In the genomic region with DNA sequence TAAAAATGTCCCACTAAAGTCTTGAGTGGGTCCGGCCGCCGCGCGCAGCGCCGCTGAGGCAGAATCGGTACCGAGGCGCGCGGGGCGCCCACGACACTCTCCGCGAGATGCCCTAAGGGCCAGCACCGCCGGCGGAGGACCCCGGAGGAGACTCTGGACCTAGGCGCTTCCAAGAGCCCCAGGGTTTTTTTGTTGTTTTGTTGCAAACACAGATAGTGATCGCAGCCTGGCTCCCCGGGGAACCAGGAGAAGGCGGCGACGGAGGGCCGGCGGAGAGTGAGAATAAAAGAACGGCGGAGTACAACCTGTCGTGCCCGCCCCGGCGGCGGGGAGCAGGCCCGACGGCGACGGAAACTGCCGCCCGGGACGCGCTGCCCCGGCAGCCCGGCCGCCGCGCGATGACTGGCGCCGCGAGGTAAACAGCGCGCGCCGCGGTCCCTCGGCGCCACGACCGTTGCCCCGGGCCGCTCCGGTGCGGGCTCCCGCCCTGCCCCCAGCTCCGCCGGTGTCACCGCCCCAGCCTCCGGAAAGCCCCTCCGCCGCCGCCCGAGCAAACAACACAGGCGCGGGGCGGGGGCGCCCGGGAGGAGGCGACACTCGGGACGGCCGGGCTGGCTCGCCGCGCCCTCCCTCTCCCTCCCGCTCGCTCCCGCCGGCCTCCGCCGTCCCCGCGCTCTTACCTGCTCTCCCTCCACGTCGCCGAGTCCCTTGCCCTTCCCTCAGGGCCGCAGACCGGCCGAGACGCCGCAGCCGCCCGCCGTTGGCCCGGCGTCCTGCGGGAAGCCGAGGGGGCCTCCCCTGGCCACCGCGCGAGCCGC, we compare ENCODE assay signal across 8 mouse cellular contexts. TPM values are rescaled to one million over a fixed set of nuclear protein-coding genes. Genes with fewer than 3 reads are reported as not detected.
DNase-seq lines count a peak whose midpoint lies in the region; ATAC-seq and TF ChIP-seq lines count a peak whose summit lies in the region.

No protein-coding gene starts in this region.

- peak overlapping the region; percentile 86 for H3K4me2 ChIP-seq in embryonic facial prominence, embryonic 12.5 days (replicated peaks)

- CTCF ChIA-PET in Patski (lab: Charles Lee), result interaction anchor here (1.8 kb wide), 1 partner anchor 35 kb away, joined by 3 read pairs; no protein-coding TSS in a partner anchor

- ATAC-seq in Patski, result peak; percentile 13
- ATAC-seq in embryonic facial prominence, embryonic 12.5 days (ENCODE audit: insufficient number of reproducible peaks, insufficient read depth, low FRiP score, low TSS enrichment), result peak; percentile 41
- no peak for ATAC-seq in monocyte, adult 5-6 weeks (replicated peaks; ENCODE audit: insufficient number of reproducible peaks, low FRiP score, low TSS enrichment, poor library complexity, severe bottlenecking)

- peak; percentile 76 for DNase-seq in CD4-positive, CD25-positive, alpha-beta regulatory T cell, adult 2 months (ENCODE audit: low read depth, low spot score)
- DNase-seq in Patski (ENCODE audit: low read depth, low spot score), result no peak
- DNase-seq in heart, postnatal 14 days, result peak; percentile 62 to 71
- peak; percentile 61 to 77 for DNase-seq in kidney, postnatal 4 days
- peak; percentile 54 for DNase-seq in lung, postnatal 14 days
- DNase-seq in right cerebral cortex, postnatal 4 days, result peak; percentile 46

- H3K9ac ChIP-seq in embryonic facial prominence, embryonic 12.5 days, result peak overlapping the region; percentile 88

- H3K4me3 ChIP-seq in embryonic facial prominence, embryonic 12.5 days, result peak overlapping the region; percentile 93

- intact Hi-C loops in heart, postnatal 14 days (cut with DNase I), result no loop called here

- no peak for TF ChIP-seq CTCF in Patski (IDR thresholded peaks at IDR 0.05)

- H3K9me3 ChIP-seq in embryonic facial prominence, embryonic 12.5 days, result no peaks in the 10 kb centered on the region

- in situ Hi-C loops in Patski (cut with MboI; ENCODE audit: low pct_unique_long_range_greater_than_20kb), result loop anchor here (25.0 kb wide), 1 partner anchor 903 kb away; a partner anchor contains a TSS

- H3K36me3 ChIP-seq in embryonic facial prominence, embryonic 12.5 days, result no peaks in the 10 kb centered on the region

- peak overlapping the region; percentile 97 for H3K27ac ChIP-seq in embryonic facial prominence, embryonic 12.5 days

- no peaks in the 10 kb centered on the region; the same call in 1 of the 2 replicates for H3K4me1 ChIP-seq in embryonic facial prominence, embryonic 12.5 days

- H3K27me3 ChIP-seq in Patski, result no peaks in the 10 kb centered on the region
- H3K27me3 ChIP-seq in embryonic facial prominence, embryonic 12.5 days, result no peaks in the 10 kb centered on the region

- POLR2A ChIA-PET in Patski (lab: Charles Lee), result interaction anchor here (0.6 kb wide), 1 partner anchor 69 kb away, joined by 4 read pairs; no protein-coding TSS in a partner anchor

- WGBS in embryonic facial prominence, embryonic 12.5 days, result under 1% methylated on average over 107 of the region's 113 CpGs

RNA-seq across cellular contexts. Expression of a gene that starts 0.5 kb away (rescaled TPM):
- 69.6 TPM for polyA plus RNA-seq in Patski (2021)
- 48.2 and 54.8 TPM in 2 replicates for polyA plus RNA-seq in embryonic facial prominence, embryonic 12.5 days (2016; fragmentation: Nextera tagmentation; extraction: Ambion mirVana)
- total RNA-seq in heart, postnatal 14 days (2021), result 10 to 100 TPM; 72.0 to 72.9 TPM
- 183 to 185 TPM (median 183 TPM) in 3 replicates for total RNA-seq in monocyte, adult 5-6 weeks (2017)

RNA-seq across cellular contexts. Expression of a gene that starts 56.6 kb away (rescaled TPM):
- polyA plus RNA-seq in Patski (2021), result 0.85 TPM
- polyA plus RNA-seq in embryonic facial prominence, embryonic 12.5 days (2016; fragmentation: Nextera tagmentation; extraction: Ambion mirVana), result 8.6 and 12.6 TPM in 2 replicates
- total RNA-seq in heart, postnatal 14 days (2021), result under 1 TPM; 0.33 to 0.34 TPM
- total RNA-seq in monocyte, adult 5-6 weeks (2017), result 1.5 TPM in 1 of 3 replicates, not detected in the others
